Mouse (Mus musculus): ENCODE data around the gene Efcab12.

The Efcab12 gene

DNA sequence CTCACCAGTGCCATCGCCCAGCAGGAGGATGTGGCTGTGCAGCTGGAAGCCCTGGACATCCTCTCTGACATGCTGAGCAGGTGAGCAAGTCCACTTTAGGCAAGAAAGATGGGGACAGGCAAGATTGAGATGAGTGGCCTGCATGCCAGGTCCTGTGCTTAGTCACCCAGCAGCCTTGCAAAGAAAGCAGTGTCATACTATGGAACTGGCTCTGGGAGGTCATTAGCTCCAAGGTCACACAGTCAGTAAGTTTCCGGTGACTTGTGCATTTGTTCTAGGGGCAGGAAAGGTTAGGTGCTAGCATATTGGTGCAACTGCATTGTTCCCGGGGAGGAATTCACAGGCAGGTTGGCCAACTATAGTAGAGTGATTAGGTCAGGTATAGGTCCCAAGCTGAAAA is 55.4 kb downstream of the Efcab12 start:
- no peak for DNase-seq

DNA sequence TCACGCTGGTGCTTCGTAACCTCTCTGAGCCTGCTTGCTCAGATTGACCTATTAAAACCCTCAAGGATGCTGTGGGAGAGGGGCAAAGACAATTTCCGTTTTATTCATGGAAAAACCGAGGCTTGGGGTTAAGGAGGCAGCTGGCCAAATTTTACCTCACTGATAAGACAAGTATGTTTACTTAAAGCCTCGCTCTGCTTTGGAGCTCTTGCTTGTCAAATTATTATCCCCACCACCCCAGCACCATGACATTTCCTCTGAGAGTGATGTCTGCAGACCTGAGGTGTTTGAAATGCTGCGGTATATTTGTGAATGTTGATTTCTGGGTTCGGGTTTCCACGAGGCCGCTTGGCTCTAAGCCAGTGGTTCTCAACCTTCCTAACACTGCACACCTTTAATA is 61.8 kb downstream of the Efcab12 start:
- DNase-seq: no peak

DNA sequence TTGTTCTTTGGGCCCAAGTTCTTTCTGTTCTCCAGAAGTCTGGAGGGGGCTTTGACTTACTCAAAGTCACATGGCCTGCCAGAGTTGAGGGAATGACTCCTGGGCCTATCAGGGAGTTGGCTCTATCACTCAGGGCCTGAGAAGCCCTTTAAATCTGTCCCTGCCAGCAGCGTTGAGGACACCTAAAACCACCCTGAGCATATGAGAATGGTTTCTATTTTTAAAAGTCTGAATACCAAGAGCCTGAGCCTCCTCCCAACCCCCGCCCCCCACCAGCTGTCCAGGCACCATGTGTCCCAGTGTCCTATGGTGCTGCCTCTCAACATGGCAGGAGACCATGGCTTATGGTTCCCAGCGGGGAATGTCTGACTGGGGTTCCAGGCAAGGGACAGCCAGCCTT is 62.4 kb downstream of the Efcab12 start:
- DNase-seq: no peak

DNA sequence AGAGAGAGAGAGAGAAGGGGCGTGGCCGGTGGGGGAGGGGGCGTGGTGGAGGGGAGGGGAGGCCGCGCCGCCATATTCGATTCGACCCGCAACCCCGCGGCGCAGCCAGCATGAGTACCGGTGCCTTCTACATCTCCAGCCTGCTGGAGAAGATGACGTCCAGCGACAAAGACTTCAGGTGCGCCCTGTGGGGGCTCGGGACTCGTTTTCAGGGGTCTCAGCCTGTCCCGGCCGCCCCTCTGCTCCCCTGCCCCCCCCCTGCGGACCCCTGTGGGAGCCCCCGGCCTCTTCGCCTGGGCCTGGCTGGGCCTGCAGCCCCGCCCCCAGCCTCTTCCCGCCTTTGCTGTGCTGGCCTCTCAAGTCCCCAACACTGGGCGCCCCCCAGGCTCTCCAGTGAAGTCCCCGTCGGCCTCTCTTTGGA is 63.7 kb downstream of the Efcab12 start, which contains the start of gene Cand2:
Cand2 (plus strand) TSS at position 38 of the 421 bp plus-strand sequence.
- DNase-seq: peak in 1 of 2 experiments; percentile 68

DNA sequence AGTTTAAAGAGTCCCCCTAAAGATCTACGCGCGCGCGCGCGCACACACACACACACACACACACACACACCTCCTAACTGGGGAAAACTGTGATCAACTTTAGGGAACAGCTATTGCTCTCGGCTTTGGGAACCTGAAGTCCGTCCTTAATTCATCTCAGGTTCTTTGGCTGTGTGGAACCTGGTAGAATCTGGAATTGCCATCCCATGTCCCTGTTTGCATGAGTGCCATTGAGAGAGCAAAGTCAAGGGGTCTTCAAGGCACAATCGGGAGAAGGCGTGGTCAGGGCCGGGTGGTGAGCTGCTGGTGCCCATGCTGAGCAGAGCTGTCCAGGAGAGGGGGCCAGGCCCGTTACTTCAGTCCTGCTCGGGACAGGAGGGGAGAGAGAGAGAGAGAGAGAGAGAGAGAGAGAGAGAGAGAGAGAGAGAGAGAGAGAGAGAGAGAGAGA is 64.2 kb downstream of the Efcab12 start:
- DNase-seq: peak in 1 of 2 experiments; percentile 30

DNA sequence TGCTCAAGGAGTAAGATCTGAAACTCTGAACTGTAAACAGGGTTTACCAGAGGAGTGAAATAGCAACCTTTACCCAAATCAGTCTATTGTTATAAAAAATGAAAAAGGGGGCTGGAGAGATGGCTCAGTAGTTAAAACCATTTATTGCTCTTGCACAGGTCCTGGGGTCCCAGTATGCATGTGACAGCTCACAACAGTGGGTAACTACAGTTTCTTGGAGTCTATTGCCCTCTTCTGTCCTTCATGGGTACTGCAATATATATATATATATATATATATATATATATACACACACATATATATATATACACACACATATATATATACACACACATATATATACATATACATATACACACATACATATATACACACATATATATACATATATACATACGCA is 65.6 kb downstream of the Efcab12 start:
- DNase-seq: no peak

DNA sequence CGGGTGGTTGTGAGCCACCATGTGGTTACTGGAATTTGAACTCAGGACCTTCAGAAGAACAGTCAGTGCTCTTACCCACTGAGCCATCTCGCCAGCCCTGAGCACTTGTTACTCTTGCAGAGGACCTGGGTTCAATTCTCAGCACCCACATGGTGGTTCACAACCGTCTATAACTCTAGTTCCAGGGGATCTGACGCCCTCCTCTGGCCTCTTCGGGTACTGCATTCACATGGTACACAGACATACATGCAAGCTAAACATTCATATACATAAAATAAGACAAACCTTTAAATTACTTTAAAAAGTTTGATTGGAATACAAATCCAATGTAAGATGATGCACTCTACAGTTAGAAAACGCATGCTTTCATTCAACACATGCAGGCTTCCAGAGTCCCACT is 66.0 kb downstream of the Efcab12 start:
- no peak for DNase-seq

DNA sequence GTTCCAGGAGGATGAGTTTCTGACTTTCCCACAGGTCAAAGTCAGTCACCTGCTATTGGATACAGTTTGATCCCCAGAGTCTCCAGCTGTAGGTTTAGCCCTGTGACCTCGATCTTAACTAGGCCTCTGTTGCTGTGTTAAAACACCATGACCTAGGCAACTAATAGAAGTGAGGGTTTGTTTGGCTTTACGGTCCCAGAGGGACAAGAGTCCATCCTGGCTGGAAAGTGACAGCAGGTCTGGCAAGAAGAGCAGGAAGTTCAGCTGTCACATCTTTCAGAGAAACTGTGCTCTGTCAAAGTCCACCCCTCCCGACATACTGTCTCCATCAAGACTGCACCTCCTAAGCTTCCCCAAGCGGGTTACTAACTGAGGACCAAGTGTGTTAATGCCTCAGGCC is 67.4 kb downstream of the Efcab12 start:
- DNase-seq: peak; percentile 22 to 33

DNA sequence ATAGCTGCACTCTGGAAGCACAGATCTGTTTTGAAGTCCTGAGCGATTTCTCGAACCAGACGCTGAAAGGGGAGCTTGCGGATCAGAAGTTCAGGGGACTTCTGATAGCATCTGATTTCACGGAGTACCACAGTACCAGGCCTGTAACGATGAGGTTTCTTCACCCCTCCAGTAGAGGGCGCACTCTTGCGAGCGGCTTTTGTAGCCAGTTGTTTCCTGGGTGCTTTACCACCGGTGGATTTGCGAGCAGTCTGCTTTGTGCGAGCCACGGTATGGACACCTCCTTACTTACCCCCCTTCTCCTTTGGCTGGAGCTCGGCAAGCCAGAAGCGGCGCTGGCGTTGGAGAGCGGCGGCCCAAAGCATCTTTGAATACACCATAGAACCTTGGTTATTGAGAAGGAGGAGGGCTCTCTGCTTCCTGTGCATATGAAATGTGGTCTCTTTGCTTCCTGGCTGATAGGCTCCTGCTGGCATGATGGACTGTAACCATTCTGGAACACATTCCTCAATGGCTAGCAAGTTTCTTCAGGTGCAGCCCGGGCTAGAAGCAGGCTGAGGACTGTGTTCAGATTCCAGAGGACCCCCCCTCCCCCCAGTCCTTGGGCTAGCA is 68.0 kb downstream of the Efcab12 start:
- DNase-seq: no peak

DNA sequence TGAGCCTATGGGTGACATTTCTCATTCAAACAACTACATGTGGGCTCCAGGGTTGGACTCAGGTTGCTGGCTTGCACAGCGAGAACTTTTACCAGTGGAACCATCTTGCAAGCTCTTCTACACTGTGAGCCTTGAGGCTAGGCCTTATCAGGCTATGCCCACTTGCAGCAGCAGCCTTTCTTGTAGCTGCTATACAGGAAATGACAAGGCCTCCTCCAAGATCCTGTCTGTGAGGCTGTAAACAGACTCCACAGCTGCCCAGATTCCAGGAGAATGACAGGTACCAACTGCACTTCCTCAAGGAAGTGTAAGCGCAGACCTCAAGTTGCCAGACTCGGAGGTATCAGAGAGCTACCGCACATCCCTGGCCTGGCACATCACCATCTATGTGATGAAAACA is 70.0 kb downstream of the Efcab12 start:
- peak in 1 of 2 experiments; percentile 16 for DNase-seq

DNA sequence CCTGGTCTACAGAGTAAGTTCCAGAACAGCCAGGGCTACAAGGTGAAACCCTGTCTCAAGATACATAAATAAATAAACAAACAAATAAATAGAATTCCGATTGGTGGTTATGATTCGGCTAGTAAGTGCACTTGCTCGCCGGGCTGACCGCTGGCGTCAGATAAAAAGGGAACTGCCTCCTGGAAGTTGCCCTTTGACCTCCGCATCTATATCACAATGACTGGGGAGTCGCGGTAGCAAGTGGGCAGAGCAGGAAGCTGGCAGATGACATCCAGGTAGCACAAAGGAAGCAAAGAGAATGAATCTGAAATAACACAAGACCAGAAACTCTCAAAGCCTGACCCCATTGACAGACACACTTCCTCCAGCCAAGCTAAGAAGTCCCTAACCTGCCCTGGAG is 70.9 kb downstream of the Efcab12 start:
- no peak for DNase-seq

DNA sequence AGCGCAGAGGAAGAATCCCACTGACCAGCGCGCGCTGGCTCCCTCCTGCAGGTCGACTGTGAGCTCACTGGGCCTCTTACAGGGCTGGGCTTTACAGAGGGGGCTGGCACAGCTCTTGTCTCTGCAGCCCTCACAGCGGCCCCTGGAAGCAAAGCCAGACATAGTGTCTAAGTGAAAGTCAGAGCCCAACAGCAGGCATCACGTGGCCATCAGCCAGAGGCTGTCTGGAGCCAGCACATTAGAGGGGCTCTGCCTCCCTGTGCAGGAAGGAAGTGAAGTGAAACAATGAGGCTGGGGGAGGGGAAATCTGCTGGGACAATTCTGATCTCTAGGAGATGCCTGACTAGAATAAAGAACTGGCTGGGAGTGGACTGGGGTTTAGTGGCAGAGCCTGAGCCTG is 74.0 kb downstream of the Efcab12 start:
- DNase-seq: peak; percentile 76 to 78

DNA sequence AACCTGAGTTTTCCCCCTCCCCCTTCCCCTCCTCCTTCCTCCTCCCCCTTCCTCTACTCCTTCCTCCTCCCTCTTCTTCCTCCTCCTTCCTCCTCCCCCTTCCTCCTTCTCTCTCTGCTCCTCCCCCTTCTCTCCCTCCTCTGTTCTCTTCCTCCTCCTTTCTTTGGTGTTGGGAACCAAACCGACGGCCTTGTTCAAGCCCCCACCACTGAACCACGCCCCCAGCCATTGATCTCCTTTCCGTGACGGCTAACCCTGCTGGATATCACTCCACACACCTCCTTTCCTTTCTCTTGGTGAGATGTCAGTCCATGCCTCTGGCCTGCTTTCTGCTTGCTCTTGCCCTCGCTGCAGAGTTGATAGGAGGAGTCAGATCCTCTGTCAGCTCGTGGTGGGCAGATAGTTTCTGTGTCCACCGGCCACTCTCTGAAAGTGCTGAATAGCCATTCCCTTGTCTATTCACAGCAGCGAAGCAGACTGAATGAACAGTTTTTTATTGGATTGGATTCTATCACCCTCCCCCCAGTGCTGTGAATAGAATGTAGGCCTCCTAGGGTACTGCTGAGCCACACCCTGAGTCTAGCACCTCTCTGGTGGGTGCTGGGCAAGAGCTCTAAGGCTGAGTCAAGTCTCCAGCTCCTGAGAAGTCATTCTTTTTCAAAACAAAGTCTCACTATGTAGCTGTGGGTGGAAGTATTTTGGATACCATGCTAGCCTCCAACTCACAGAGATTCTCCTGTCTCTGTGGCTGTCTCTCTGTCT is 76.0 kb downstream of the Efcab12 start, which contains the start of gene Tmem40:
Tmem40 (minus strand) TSS at position 416 of the 762 bp plus-strand sequence.
- no peak for DNase-seq

DNA sequence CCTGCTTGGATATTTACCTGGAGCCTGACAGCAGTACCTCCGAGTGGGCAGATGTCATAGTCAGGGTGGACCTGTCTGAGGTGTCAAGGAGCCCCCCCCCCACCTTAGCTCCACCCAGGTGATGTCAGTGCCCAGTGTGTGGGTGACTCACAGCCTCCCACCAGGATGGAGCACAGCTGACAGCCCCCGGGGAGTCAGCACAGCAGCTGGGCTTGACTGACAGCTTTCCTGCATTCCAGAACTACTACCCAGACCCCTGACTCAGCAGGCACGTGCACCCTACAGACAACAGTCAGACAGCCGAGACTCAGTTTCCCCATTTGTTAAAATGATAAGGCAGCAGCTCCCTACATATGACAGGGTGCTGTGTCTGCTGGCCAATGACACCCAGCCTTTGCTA is 77.2 kb downstream of the Efcab12 start:
- DNase-seq: no peak

Measured in kidney, postnatal 36 days (tissue).